Mouse (Mus musculus) liver, embryonic 14.5 days (tissue): Measurements from ENCODE around the gene Gm20741.

Source experiments
- CTCF ChIP-seq: IDR thresholded peaks from 2 replicates; pipeline ENCODE4 v1.5.1; 2016; ENCODE audit warnings: antibody characterized with exemption, low read depth, control low read depth
- EP300 ChIP-seq: IDR thresholded peaks from 2 replicates; pipeline ENCODE4 v1.6.1; 2016; ENCODE audit warnings: antibody characterized with exemption, low read depth

GRCm38 (mm10) chr16:88826095-88826652 lies 14.2 kb upstream of the Gm20741 start, which contains the start of gene Krtap14:
- no peak for TF ChIP-seq CTCF
- no peak for TF ChIP-seq EP300
